Mouse (Mus musculus): Measurements from ENCODE around the gene Arhgap21.

Gene Arhgap21

DNA sequence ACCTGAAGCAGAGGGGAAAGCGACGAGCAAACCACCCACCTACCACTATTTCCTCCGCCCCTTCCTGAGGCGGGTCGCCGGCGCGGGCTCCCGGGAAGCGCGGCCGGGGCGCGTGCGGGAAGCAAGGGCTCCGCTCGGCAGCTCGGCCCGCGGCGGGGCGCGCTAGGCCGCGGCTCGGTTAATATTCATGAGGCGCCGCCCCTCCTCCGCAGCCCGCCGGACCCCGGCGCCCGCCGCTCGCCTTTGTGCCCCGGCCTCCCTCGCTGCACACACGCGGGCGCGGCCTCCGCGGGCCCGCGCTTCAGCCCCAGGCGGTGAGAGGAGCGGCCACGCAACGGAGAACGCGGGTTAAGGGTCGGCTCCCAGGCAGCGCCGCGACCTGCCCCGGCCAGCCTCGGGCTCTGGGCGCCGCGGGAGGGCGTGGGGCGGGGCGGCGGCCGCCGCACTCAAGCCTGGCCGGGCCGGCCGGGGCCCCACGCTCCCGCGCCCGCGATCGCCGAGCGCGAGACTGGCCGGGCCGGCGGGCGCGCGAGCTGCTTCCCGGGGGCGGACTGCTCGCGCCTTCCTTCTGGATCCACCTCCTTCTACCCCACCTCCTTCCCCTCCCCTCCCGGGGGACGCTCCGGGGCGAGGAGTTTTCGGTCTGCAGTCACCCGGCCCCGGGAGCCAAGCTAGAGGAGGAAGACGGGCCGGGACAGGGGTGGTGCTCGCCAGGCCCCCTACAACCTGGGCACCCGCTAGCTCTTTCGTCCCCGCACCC lies at the start of gene Arhgap21:
TSS of gene Arhgap21 (minus strand) at position 441 of the 760 bp plus-strand sequence.
- peak; percentile 42 to 58 for DNase-seq (ENCODE audit: low spot score in 2 of 2)

DNA sequence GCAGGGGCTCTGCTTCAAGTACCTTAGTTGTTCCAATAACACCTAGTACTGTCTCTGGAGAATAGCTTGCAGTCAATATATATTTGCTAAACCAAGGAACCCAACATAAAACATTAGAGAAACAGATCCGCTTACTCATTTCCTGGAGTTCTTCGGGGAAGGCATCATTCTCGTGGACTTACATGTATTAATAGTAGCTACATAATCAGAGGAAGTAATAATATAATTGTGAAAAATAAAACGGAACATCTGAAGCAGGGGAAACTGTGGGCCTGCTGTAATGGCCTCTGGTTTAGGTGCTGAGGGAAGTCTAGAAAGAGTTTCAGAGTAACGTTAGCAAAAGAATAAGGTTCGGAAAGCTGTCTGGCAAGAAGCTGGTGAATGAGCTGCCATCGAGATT lies 47.9 kb upstream of the Arhgap21 start:
- no peak for DNase-seq (ENCODE audit: low spot score in 2 of 2)

DNA sequence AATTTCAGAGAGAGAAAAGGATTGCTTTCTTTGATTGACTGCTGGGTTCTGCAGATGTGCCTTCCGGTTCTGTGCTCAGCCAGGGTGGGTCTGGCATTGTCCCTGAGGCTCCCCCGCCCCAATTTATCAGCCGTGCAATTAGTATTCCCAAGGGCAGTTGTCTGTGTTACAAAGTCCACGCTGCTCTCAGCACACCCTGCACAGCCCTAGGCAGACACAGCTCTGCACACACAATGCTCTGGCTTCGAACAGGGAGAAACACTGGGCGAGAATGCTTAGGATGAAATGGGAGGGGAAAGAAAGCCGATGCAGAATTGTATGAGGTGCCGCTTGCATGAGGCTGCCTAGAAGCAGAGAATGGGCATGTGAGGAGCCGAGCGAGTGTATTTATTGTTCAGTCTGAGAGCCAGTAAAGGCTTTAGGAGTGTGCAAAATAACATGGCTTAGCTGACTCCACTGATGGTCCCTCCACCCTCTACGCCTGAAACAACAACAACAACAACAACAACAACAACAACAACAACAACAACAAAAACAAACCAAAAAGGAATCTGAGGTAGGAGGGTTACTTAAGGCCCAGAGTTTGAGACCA lies 42.2 kb upstream of the Arhgap21 start:
- no peak for DNase-seq (ENCODE audit: low spot score in 2 of 2)

DNA sequence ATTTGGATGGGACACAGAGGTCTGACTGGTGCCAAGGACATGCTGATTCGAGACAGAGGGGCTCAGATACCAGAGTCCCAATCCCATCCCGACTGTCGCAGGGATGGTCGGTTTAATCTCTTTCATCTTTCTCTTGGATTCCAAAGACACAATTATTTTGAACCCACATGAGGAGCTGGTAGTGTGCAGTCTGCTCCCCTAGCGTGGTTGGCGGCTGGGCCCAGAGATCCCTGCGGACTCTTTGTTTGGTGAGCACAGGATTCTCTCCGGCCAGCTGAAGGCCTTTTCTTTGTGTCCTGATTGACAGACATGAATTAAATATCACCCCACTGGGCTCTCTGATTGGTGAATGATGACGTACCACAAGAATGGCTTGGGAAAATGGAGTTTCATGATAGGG lies 41.5 kb upstream of the Arhgap21 start:
- no peak for DNase-seq (ENCODE audit: low spot score in 2 of 2)

DNA sequence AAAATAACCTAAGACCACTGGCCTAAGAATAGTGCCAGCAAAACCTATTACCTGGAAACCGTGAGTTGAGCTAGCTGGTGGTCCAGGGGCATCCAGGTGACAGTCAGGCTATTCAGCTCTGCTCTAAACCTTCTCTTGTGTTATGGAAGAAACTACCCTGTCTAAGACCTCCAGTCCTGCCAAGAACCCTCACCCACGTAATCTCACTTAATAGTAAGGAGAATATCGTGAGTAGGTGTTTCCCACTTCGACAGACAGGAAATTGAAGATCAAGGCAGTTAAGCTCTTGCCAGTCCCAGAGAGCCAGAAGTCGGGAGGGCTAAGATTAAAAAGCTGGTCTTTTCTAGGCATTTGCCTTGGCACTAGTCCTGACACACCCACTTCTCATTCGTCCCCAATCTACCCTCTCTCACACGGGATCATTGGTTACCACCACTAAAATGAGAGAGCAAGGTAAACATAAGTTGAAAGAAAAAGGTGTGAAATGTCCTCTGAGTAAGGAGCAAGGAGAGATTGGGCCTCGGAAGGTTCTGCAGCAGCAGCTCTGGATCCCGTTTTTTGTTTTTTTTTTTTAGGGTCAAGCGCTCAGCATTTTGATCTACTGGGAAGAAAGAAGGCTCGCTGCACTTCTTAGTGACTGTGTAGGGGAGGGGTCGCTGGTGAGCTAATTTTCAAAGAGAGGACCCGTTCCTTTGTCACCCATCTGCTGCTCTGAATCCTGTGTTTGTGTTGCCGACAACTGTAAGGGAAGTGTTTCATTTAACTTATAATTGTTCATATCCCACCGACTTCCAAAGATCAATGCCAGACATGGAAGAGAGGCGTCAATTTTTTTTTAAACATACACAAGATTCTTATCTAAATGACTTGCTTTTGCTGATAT lies 40.8 kb upstream of the Arhgap21 start:
- no peak for DNase-seq (ENCODE audit: low spot score in 2 of 2)

DNA sequence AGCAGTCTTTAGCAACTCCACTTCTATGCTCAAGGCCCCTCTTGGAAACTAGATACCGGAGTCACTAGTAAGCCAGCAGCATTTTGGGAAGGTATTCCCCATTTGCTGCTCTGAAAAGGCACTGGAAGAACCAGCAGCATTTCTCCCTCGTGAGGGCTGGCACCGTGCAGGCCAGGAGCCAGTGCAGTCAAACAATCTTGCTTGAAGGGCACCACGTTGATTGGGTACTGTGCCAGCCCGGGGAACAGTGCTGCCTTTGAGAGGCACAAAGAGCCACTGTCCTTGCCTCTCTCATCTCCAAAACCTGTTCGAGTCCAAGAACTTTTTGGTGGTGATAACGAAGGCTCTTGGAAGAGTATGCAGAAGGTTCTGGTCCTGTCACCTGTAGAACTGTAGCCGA lies 33.9 kb upstream of the Arhgap21 start:
- peak in 1 of 2 experiments; percentile 14 for DNase-seq (ENCODE audit: low spot score in 2 of 2)

DNA sequence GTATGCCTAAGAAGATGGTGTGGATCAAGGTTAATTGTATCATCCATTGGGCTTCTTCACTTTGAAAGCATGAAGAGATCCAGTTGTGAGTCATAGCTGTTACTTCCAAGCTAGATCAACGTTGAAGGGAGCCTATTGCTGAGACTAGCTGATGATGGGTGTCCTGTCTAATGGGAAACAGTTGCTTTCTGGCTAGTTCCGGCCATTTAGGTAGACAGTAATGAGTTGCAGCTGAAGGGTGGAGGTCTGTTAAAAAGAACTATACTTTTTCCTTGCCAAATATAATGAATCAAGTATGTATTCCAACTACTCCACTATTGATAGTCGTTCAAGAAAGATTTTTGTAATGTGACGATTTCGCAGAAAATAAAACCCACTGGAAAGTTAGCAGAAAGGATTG lies 32.5 kb upstream of the Arhgap21 start:
- no peak for DNase-seq (ENCODE audit: low spot score in 2 of 2)

DNA sequence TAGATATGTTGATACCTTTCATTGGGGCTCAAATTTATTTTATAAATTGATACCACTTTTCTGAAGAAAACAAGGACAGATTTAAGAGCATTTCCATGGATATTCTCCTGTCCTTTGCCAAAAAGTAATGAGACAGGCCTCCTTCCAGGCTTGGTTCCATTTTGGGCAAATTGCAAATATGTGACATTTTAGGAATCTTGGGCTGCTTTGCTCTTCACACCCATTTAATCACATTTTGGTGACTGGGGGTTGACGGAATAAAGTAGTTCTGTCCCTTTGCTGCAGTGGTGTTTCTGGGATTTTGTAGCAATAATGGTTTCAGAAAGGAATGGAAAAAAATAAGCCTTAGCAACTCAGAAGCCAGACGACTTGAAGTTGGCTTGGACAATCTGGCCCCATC lies 26.9 kb upstream of the Arhgap21 start:
- DNase-seq (ENCODE audit: low spot score in 2 of 2) = no peak

DNA sequence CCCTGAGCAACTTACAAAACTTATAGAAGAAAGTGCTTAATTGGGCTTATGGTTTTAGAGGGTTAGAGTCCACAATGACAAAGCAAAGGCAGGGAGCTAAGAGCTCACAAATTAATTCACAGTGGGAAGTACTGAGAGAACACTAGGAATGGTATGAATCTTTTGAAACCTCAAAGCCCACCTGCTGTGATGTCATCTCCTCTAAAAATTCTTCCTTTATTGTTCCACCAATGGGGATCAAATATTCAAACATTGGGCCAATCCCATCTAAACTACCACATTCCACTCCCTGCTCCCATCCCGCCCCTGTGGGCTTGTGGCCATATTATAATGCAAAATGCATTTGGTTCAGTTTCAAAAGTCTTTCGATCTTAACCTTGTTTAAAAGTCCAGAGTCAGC lies 22.8 kb upstream of the Arhgap21 start:
- DNase-seq (ENCODE audit: low spot score in 2 of 2) = no peak

DNA sequence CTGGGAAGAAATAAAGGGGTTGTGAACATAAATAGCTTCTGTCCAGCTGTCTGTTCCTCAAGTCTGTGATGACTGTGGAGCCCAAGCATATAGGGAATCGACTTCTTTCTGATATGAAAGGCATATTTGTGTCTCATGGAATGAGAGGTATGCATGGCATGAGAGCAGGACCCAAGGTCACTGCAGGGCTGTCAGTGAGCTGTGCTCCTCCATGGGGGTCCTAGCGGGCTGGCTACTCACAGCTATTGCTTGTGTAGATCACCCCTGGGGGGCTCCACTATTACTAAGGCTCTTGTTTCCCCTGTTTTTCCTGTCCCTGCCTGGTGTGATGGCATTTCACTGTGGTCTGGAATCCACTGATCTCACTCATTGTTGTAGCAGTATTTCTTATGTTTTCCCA lies 22.2 kb upstream of the Arhgap21 start:
- no peak for DNase-seq (ENCODE audit: low spot score in 2 of 2)

DNA sequence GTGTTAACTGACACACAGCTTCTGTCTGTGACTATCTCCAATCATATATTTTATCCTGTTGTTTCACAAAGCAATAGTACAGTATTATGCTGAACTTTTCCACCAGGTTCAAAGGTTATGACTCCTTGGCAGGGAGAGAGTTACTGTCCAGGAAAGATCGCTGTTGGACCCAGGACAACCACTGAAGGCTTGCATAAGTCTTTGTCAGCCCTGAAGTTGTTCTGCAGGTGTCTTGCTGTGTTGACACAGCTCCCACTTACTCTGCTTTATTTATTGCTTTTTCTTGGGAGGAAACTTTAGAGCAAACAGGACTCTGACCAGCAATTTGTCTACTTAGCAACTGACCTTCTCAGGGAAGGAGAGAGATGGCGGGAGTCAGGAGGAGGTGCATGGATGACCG lies 21.4 kb upstream of the Arhgap21 start:
- DNase-seq (ENCODE audit: low spot score in 2 of 2) = no peak

DNA sequence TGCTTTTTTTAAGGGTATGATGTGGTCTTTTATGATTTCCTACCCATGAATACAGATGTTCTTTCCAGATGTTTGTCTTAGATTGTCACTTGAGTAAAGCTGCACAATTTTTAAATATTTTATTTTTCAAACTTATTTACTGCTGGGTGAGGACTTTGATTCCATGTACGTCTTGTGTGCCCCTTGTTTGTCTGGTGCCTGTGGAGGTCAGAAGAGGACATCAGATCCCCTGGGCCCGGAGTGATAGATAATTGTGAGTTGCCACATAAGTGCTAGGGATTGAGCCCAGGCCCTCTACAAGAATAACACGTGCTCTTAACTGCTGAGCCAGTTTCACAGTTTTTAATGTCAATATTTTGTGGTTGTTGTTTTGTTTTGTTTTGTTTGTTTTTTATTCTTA lies 19.1 kb upstream of the Arhgap21 start:
- DNase-seq (ENCODE audit: low spot score in 2 of 2) = no peak

DNA sequence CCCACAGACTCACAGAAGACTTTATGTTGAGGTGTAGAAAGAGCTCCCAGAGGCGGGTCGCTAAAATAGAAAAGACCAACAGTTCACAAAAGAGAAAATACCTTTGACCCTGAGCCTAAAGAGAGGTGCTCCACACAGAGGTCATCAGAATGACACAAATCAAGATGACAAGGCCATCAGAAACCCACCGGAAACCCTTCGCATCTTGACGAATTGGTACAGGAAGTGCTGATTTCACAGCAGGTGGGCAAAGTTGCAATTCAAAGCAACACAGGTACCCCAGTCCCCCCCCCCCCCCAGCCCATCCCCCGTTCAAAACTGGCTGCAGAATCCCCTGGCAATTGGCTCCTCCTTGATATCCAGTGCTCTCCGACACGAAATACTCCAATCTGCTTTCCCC lies 10.0 kb upstream of the Arhgap21 start:
- DNase-seq (ENCODE audit: low spot score in 2 of 2) = no peak

DNA sequence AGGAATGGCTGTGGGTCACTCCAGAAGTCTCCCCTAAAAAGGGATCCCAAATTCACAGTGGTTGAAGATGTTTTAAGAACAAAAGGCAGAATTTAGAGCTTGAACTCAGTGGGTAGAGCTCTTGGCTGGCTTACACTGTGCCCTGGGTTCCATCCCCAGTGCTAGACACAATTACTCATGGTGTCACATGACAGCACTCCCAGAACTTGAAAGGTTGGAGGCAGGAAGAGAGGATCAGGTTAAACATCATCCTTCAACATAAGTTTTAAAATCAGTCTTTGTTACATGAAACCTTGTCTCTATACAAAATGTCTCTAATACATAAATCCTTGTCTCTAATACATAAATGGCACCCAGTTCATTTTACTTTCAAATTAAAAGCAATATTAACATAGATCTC lies 8.4 kb upstream of the Arhgap21 start:
- DNase-seq (ENCODE audit: low spot score in 2 of 2) = no peak

DNA sequence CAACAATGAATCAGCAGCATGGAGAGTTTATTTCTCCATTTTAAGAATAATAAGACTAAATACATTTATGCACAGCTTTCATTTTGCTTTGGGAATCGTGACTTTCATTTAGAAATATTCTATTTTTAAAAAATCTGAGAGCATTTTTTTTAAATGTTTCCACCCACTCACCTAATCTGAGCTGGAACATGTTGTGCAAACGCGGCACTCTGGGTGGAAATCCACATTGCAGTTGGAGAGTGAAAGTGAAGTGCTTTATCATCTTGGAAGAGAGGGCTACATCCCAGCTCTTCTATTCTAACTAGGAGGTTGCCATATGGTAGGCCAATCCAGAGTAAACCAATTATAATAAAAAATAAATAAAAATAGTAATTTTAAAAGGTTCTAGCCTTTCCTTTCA lies 4.8 kb upstream of the Arhgap21 start:
- DNase-seq (ENCODE audit: low spot score in 2 of 2) = no peak

DNA sequence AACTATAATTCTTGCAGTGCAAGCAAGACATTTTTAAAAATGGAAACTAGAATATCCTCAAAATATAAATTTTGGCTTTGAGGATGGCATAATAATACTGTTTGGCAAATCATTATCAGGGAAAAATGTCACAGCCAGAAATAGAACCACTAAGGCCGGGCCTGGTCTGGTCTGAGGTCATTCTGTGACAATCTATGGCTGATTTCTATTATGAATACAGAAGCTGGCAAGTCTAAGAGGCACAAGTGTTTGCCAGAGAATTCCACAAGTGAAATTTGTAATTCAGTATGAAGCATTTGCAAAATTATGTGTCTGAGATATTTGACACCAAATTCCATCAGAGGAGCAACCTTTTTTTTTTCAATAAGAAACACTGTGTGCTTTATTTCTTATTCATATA lies 3.5 kb upstream of the Arhgap21 start:
- no peak for DNase-seq (ENCODE audit: low spot score in 2 of 2)

DNA sequence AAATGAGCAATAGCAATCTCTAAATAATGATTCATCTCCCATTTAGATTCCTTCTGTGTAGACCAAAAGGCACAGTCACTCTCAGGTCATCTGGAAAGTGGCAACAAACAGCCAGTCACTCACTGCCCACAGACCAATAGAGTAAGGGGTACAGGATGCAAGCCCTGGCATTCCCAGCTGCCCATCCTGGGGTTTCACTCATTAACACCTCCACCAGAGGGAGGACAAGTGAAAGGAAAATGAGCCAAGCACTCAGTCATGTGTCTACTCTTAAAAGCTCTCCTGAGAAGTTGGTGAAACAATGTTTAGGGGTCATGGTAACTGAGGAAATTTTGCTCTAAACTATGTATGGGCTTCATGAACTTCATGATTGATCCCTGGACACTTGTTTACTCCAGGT lies 2.9 kb upstream of the Arhgap21 start:
- no peak for DNase-seq (ENCODE audit: low spot score in 2 of 2)

DNA sequence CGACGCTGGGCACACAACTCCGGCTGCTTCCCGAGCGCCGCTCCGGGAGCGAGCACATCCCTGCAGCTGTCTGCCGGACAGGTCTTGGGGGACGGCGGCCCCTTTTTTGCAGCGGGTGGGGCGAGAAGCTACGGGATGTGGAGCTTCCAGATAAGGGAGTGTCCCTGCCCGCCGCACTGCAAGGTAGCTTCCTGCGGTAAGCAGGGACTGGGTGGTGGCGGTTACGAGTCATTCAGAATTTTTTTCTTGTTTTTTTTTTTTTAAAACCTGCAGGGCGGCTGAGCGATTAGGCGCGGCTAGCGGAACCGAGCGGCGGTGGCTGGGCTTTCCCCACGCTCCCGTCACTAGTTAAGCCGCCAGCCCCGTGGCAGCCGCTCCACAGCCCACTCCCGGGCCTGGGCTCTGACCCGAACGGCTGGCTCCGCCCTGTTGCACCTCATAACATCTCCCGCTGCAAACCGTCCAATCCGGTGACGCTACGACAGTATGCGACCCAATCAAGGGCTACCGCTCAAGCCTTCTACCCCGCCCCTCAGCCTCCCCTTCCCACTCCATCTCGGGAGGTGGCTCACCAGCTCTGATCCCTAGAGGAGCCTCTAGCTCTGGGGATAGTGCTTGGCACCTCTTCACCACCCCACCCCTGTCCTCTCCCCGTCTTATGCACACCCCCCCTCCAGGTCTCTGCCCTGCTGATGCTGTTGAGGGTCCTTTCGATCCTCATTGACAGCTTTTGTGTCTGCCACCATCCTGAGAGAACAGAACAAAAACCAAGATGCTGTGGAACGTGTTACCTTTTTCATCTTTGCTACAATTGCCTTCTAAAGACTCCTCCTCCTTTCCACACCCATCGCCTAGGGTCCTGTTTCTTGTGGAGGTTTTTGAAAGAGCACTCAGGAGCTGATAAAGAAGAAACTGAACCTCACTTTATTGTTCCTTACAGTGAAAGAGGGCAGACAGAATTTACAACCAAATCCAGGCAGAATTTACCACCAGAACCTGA lies 820 bp upstream of the Arhgap21 start:
- DNase-seq (ENCODE audit: low spot score in 2 of 2) = peak; percentile 88 to 94

DNA sequence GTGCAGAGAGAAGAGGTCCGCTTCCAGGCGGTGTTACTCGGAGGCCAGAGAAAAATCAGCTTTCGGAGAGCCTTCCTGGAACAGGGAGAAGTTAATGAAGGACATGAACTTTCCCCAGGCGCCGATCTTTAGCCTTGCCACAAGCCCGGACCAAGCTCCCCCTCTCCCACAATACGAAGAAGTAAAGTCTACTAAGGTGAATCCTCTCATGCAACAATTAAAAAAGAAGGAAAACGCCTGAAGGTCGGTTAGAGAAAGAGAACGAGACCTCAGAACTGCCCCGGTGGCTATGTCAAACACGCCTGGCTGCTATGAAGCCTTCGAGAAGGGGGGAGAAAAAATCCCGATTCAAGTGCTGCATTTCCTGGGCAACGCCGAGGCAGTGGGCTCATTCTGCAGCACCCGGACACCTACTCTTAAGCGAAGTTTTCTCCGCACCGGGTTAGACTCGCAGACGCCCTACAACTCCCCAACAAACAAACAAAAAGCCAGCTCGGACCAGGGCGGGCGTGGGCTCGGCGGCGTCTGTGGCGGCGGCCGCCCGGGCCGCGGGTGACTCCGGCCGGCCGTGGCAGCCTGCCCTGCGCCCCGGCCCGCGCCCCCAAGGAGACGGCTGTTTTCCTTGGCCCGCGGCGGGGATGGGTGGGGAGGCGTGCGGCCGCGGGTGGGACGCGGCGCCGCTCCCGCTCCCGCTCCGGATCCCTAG lies 882 bp downstream of the Arhgap21 start:
- DNase-seq (ENCODE audit: low spot score in 2 of 2) = peak in 1 of 2 experiments; percentile 20

DNA sequence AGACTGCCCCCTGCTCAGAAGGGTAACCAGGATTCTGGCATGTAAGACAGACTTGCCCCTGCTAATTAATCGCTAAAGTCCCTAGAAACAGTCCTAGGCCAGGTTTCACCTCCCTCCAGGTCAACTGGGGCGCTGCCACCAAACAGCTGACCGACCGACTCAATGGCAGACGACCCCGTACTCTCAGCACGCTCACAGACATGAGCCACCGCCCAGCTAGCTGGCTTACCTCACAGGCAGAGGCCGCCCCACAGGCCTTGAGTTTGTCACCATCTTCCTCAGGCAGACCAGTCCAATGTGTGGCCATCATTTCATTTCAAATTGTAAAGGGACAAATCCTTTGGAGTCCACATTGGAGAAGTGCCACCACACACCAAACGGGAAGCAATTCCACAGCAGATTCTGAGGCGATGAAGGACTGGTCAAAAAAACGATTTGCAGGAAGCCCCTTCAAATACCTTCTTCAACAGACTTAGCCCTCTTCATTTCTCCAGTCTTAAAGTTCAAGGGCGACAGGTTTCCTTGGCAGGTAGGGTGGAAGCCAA lies 1.5 kb downstream of the Arhgap21 start:
- no peak for DNase-seq (ENCODE audit: low spot score in 2 of 2)

Measured in frontal cortex, postnatal 25 days (tissue).